Mouse (Mus musculus) MEL (cell line): ENCODE measurements around the gene 1110017D15Rik. TPM values are rescaled to one million over a fixed set of nuclear protein-coding genes. Genes with fewer than 3 reads are reported as not detected.

Source experiments
- DNase-seq: peaks from one replicate; pipeline ENCODE4 v3.0.0; 2011; ENCODE audit warnings: low read depth, low spot score
- H3K27ac ChIP-seq: 2 replicates; pipeline ENCODE4 v1.5.1; 2012; ENCODE audit warnings: low read depth, mild to moderate bottlenecking, control low read depth, low read length, moderate library complexity; ENCODE audit not compliant: control insufficient read depth
- H3K27me3 ChIP-seq, 2 experiments: fragments of 150-350 bp in 1 of 2; sonication (generic) in 1 of 2; 2 replicates each; pipeline ENCODE4 v1.6.1; 2012; ENCODE audit warnings: low read length in 2 of 2, mild to moderate bottlenecking in 2 of 2, improper control_type of control experiment in 1 of 2, moderate library complexity in 1 of 2; ENCODE audit not compliant: insufficient read depth in 2 of 2, control insufficient read depth in 1 of 2
- H3K36me3 ChIP-seq, 2 experiments: 2 replicates each; pipeline ENCODE4 v1.6.1; 2012 to 2014; ENCODE audit warnings: low read length in 2 of 2, improper control_type of control experiment in 1 of 2, inconsistent platforms in 1 of 2, mild to moderate bottlenecking in 1 of 2; ENCODE audit not compliant: insufficient read depth in 2 of 2, control insufficient read depth in 1 of 2
- H3K4me1 ChIP-seq, 2 experiments: fragments of 150-350 bp in 1 of 2; sonication (generic) in 1 of 2; 2 replicates each; pipeline ENCODE4 v1.6.1; 2012; ENCODE audit warnings: low read length in 2 of 2, improper control_type of control experiment in 1 of 2, mild to moderate bottlenecking in 1 of 2; ENCODE audit not compliant: insufficient read depth in 2 of 2, control insufficient read depth in 1 of 2
- H3K4me3 ChIP-seq, 2 experiments: fragments of 150-350 bp in 1 of 2; sonication (generic) in 1 of 2; 2 replicates each; pipeline ENCODE4 v1.5.1; 2012; ENCODE audit warnings: low read depth in 2 of 2, low read length in 2 of 2, mild to moderate bottlenecking in 2 of 2, moderate library complexity in 2 of 2, control low read depth in 1 of 2, improper control_type of control experiment in 1 of 2; ENCODE audit not compliant: control insufficient read depth in 1 of 2, insufficient read depth in 1 of 2
- H3K79me2 ChIP-seq: 2 replicates; pipeline ENCODE4 v1.6.1; 2012; ENCODE audit warnings: mild to moderate bottlenecking, low read length, moderate library complexity; ENCODE audit not compliant: control insufficient read depth, poor library complexity, insufficient read depth
- H3K9ac ChIP-seq: 2 replicates; pipeline ENCODE4 v1.6.1; 2012; ENCODE audit warnings: low read depth, mild to moderate bottlenecking, control low read depth, low read length, moderate library complexity; ENCODE audit not compliant: control insufficient read depth, poor library complexity, severe bottlenecking
- H3K9me3 ChIP-seq: fragments of 150-350 bp; sonication (generic); replicated peaks from 2 replicates; pipeline ENCODE4 v1.6.1; 2012; ENCODE audit warnings: mild to moderate bottlenecking, low read length, improper control_type of control experiment, moderate library complexity; ENCODE audit not compliant: insufficient read depth
- CTCF ChIP-seq, 3 experiments: IDR thresholded peaks in 2 of 3; conservative IDR thresholded peaks in 1 of 3; 2 replicates each; pipeline ENCODE4 v1.5.1; 2011 to 2012; ENCODE audit warnings: low read length in 3 of 3, low read depth in 2 of 3, mild to moderate bottlenecking in 2 of 3, improper control_type of control experiment in 1 of 3, inconsistent platforms in 1 of 3, mixed read lengths in 1 of 3, moderate library complexity in 1 of 3; ENCODE audit not compliant: control insufficient read depth in 1 of 3, insufficient read depth in 1 of 3, poor library complexity in 1 of 3, severe bottlenecking in 1 of 3
- ELF1 ChIP-seq: IDR thresholded peaks from 2 replicates; pipeline ENCODE4 v1.6.1; 2014; ENCODE audit warnings: low read depth, mild to moderate bottlenecking, inconsistent platforms, low read length, improper control_type of control experiment, moderate library complexity
- GATA1 ChIP-seq: IDR thresholded peaks from 2 replicates; pipeline ENCODE4 v1.6.1; 2011; ENCODE audit warnings: low read depth, low read length, improper control_type of control experiment
- HCFC1 ChIP-seq: IDR thresholded peaks from 2 replicates; pipeline ENCODE4 v1.6.1; 2012; ENCODE audit warnings: low read depth, mild to moderate bottlenecking, inconsistent platforms, low read length, improper control_type of control experiment, moderate library complexity
- JUND ChIP-seq: IDR thresholded peaks from 2 replicates; pipeline ENCODE4 v1.6.1; 2011; ENCODE audit warnings: low read depth, mild to moderate bottlenecking, improper control_type of control experiment, low read length
- KAT2A ChIP-seq: conservative IDR thresholded peaks from 2 replicates; pipeline ENCODE4 v1.6.1; 2012; ENCODE audit warnings: low read depth, low read length, improper control_type of control experiment, inconsistent platforms
- MAFK ChIP-seq: IDR thresholded peaks from 2 replicates; pipeline ENCODE4 v1.6.1; 2011; ENCODE audit warnings: low read depth, mild to moderate bottlenecking, low read length, improper control_type of control experiment, borderline replicate concordance
- MAX ChIP-seq: IDR thresholded peaks from 2 replicates; pipeline ENCODE4 v1.6.1; 2011; ENCODE audit warnings: low read length, improper control_type of control experiment
- MAZ ChIP-seq: IDR thresholded peaks from 2 replicates; pipeline ENCODE4 v1.6.1; 2012; ENCODE audit warnings: low read depth, mild to moderate bottlenecking, inconsistent platforms, low read length, improper control_type of control experiment
- MYB ChIP-seq: IDR thresholded peaks from 2 replicates; pipeline ENCODE4 v1.6.1; 2011; ENCODE audit warnings: mild to moderate bottlenecking, low read depth, low read length, improper control_type of control experiment
- MYC ChIP-seq: IDR thresholded peaks from 2 replicates; pipeline ENCODE4 v1.6.1; 2011; ENCODE audit warnings: low read depth, mild to moderate bottlenecking, low read length, improper control_type of control experiment, moderate library complexity
- NELFE ChIP-seq: IDR thresholded peaks from 2 replicates; pipeline ENCODE4 v1.6.1; 2011; ENCODE audit warnings: low read depth, low read length, improper control_type of control experiment
- POLR2AphosphoS2 ChIP-seq: IDR thresholded peaks from 2 replicates; pipeline ENCODE4 v1.6.1; 2011; ENCODE audit warnings: low read length, improper control_type of control experiment
- POLR2AphosphoS5 ChIP-seq: IDR thresholded peaks from 2 replicates; pipeline ENCODE4 v1.6.1; 2012; ENCODE audit warnings: low read depth, borderline replicate concordance, mild to moderate bottlenecking, inconsistent platforms, low read length, moderate library complexity, mixed read lengths
- TAL1 ChIP-seq: IDR thresholded peaks from 2 replicates; pipeline ENCODE4 v1.6.1; 2012; ENCODE audit warnings: mild to moderate bottlenecking, inconsistent platforms, low read length, moderate library complexity, mixed read lengths
- TBP ChIP-seq: IDR thresholded peaks from 2 replicates; pipeline ENCODE4 v1.8.0; 2011; ENCODE audit warnings: low read depth, low read length, improper control_type of control experiment
- TCF12 ChIP-seq: IDR thresholded peaks from 2 replicates; pipeline ENCODE4 v1.6.1; 2014; ENCODE audit warnings: low read depth, mild to moderate bottlenecking, inconsistent platforms, low read length, improper control_type of control experiment, moderate library complexity
- UBTF ChIP-seq: IDR thresholded peaks from 2 replicates; pipeline ENCODE4 v1.6.1; 2012; ENCODE audit warnings: low read depth, mild to moderate bottlenecking, inconsistent platforms, low read length, improper control_type of control experiment, moderate library complexity, borderline replicate concordance; ENCODE audit not compliant: insufficient read depth
- ZC3H11A ChIP-seq: IDR thresholded peaks from 2 replicates; pipeline ENCODE4 v1.6.1; 2012; ENCODE audit warnings: low read depth, mild to moderate bottlenecking, inconsistent platforms, low read length, improper control_type of control experiment
- polyA plus RNA-seq, 2 experiments: library from polyadenylated mRNA; stranded (reverse) in 1 of 2; unstranded in 1 of 2; fragments of >175 nt in 1 of 2; fragments of >200 nt in 1 of 2; gene quantifications; 2 replicates each; pipeline versions ENCODE4 v1.2.1 to v1.2.4; 2012; ENCODE audit warnings: low replicate concordance in 2 of 2, low read depth in 1 of 2; ENCODE audit not compliant: insufficient read length in 2 of 2, insufficient read depth in 1 of 2, missing spikeins in 1 of 2
- total RNA-seq: library from RNA; depleted of rRNA; stranded (reverse); fragments of 300-350 nt; gene quantifications from 2 replicates; pipeline ENCODE4 v1.2.3, GENCODE M21; 2012

1110017D15Rik gene
- total and polyA plus RNA-seq, 3 experiments = 0.21 TPM; not detected in 2

DNA sequence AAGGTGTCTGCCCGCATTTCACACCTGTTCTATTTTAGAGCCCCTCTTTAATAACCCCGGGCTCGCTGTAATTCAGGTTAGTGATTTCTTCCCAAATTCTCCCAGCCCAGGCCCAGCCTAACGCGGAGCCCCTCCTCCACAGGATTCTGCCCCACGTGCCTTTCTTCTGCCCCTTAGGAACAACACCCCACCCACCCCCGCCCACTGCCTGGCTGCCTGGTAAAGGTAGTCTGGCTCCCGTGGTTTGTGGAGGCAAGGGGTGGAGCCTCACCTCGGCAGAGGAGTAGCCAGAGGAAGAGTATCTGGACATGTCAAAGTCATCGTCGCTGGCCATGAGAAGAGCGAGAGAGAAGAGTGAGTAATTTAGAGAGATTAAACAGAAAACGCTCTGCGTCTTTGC is 3.5 kb upstream of the 1110017D15Rik start:
- Histone ChIP-seq H3K36me3 (no peaks in the 10 kb centered on the region), H3K9me3 (no peaks in the 10 kb centered on the region), H3K9ac (no peak overlapping the region), H3K79me2 (no peaks in the 10 kb centered on the region), H3K4me1 (peaks cover 0 to 7% of the 10 kb centered on the region in 2 experiments; a peak in 2 of 4 replicates), H3K4me3 (no peak overlapping the region), H3K27me3 (0 out of 4 replicates have a peak, but pooled peaks cover 0 to 2% of the 10 kb centered on the region in 2 experiments), H3K27ac (no peak overlapping the region)
- TF ChIP-seq MAX (no peak), TCF12 (no peak), TBP (no peak), HCFC1 (no peak), JUND (no peak), ZC3H11A (no peak), MAZ (no peak), GATA1 (no peak), KAT2A (no peak), NELFE (no peak), MYB (no peak), MYC (no peak)
- no peak for DNase-seq

DNA sequence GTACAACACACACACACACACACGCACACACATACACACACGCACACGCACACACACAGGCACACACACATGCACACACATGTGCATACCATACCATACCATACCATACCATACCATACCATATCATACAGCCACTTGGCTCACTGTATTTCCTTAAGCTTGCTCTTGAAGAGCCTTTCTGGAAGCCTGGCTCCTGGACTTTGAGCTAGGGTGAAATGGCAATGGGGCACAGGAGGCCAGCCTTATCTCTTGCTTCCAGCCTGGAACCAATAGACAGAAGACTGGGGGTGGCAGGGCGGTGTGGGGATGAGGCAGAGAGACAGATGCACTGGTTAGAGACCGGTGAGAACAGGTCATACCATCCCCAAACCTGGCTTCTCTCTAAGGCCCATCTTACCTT is 2.1 kb upstream of the 1110017D15Rik start:
- H3K27ac ChIP-seq = no peak overlapping the region
- H3K9me3 ChIP-seq = no peaks in the 10 kb centered on the region
- H3K4me3 ChIP-seq = no peak overlapping the region
- H3K9ac ChIP-seq = no peak overlapping the region
- H3K79me2 ChIP-seq = no peaks in the 10 kb centered on the region
- no peak for TF ChIP-seq CTCF (IDR thresholded peaks at IDR 0.05 in 2 of 3, conservative IDR thresholded peaks at IDR 0.05 in 1 of 3; ENCODE audit: control insufficient read depth in 1 of 3, insufficient read depth in 1 of 3, low read depth in 2 of 3, low read length in 3 of 3, poor library complexity in 1 of 3, severe bottlenecking in 1 of 3)
- no peak for TF ChIP-seq MYB
- TF ChIP-seq TAL1 = no peak
- TF ChIP-seq MAFK = no peak
- TF ChIP-seq TBP = no peak
- TF ChIP-seq ELF1 = no peak
- TF ChIP-seq UBTF = no peak
- no peak for TF ChIP-seq KAT2A
- TF ChIP-seq POLR2AphosphoS5 = no peak
- no peak for TF ChIP-seq POLR2AphosphoS2
- no peak for DNase-seq
- no peaks in the 10 kb centered on the region for H3K36me3 ChIP-seq
- H3K27me3 ChIP-seq = 0 out of 4 replicates have a peak, but pooled peaks cover 0 to 2% of the 10 kb centered on the region in 2 experiments
- peaks cover 0 to 7% of the 10 kb centered on the region in 2 experiments; a peak in 2 of 4 replicates for H3K4me1 ChIP-seq
